Mouse (Mus musculus): ENCODE measurements at regions not wholly inside any gene's neighbourhood (a gene's known extent, or its start where the extent isn't known, plus 50 kb on each side); places are given as distances from the start of the nearest gene placed in this dataset.

DNA sequence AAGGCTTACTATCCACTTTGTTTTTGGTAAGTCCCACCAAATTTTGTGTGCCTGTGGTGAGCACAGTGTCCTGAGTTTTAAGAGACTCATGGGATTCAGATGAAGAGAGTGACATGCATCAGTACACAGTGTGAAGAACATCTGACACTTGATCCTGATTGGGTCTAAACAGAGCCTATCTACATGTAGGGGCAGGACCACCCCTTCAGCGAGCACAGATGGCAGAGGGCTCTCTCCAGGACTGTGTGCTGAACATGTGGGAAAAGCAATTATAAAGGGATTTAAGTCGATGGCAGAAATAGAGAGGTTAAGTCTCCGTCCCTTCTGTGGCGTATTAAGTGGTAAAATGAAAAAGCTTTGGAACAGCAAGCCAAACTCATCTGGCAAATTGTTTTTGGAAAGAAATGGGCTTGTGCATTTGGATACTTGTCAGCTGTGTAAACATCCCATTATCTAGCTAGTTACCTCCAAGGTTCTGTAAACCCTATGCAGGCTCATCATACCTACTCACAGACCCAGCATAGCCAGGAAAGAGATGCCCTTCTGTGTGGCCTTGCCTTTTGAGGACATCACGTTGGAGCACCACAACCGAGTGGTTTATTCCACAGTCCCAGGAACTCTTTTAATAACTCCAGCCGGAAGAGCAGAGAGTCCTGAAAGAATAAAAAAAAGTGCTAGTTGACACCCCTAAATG lies 381.3 kb upstream of the Cdh11 start:
- no peaks in the 10 kb centered on the region for H3K9me3 ChIP-seq (ENCODE audit: control insufficient read depth, low read length)
- H3K4me2 ChIP-seq (ENCODE audit: low read depth, low read length), result no peak overlapping the region
- H3K36me3 ChIP-seq (ENCODE audit: control insufficient read depth, insufficient read depth, low read length), result no peaks in the 10 kb centered on the region
- H3K9ac ChIP-seq (ENCODE audit: low read depth, low read length), result no peak overlapping the region
- WGBS, result 35% methylated on average over 7 of the region's 7 CpGs
- no peak overlapping the region for H3K27ac ChIP-seq (replicated peaks; ENCODE audit: low read depth, low read length)
- DNase-seq (ENCODE audit: low spot score), result peak; percentile 40
- H3K4me1 ChIP-seq (ENCODE audit: control insufficient read depth, insufficient read depth, low read length), result no peaks in the 10 kb centered on the region
- H3K4me3 ChIP-seq (ENCODE audit: low read depth, low read length), result no peak overlapping the region
- no peaks in the 10 kb centered on the region for H3K27me3 ChIP-seq (replicated peaks; ENCODE audit: control insufficient read depth, insufficient read depth, low read length)
- ATAC-seq (ENCODE audit: low read depth), result peak; percentile 63; the same call in 1 of the 2 replicates

GRCm38 (mm10) chr8:103173313-103173712 lies 387.9 kb upstream of the Cdh11 start:
- WGBS, result 86% methylated on average over 3 of the region's 3 CpGs
- no peaks in the 10 kb centered on the region for H3K36me3 ChIP-seq (ENCODE audit: control insufficient read depth, insufficient read depth, low read length)
- no peak overlapping the region for H3K4me2 ChIP-seq (ENCODE audit: low read depth, low read length)
- DNase-seq (ENCODE audit: low spot score) (no peak), ATAC-seq (ENCODE audit: low read depth) (no peak)
- H3K27me3 ChIP-seq (replicated peaks; ENCODE audit: control insufficient read depth, insufficient read depth, low read length), result no peaks in the 10 kb centered on the region
- H3K4me3 ChIP-seq (ENCODE audit: low read depth, low read length), result no peak overlapping the region
- no peak overlapping the region for H3K9ac ChIP-seq (ENCODE audit: low read depth, low read length)
- H3K27ac ChIP-seq (replicated peaks; ENCODE audit: low read depth, low read length), result no peak overlapping the region
- no peaks in the 10 kb centered on the region for H3K9me3 ChIP-seq (ENCODE audit: control insufficient read depth, low read length)
- H3K4me1 ChIP-seq (ENCODE audit: control insufficient read depth, insufficient read depth, low read length), result no peaks in the 10 kb centered on the region

DNA sequence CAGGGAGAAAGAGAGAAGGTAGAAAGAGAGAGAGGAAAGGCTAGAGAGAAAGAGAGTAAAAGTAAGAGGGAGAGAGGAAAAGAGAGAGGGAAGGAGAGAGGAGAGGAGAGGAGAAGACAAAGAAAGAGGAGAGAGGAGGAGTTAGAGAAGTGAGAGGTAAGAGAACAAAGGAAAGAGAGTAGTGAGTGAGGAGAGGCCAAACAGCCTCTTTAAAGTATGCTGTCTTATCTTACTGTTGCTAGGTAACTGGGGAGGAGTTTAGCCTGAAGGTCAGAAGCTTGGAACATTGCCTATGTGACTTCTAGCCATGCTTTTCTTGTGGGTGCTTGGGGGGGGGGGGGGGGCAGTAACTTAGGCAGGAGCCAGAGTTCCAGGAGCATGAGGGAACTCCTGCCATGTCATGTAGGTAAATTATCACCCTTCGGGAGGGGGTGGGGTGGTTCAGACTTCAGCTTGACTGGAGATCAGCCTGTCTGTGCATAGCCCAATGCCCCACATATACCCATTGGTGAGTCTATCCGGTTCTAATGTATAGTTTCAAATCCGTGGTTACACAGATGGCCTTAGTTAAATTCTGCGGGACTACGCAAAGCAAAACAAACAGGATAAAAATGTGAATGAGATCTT lies 388.5 kb upstream of the Cdh11 start:
- DNase-seq (ENCODE audit: low spot score), result peak; percentile 26

GRCm38 (mm10) chr8:103180661-103181060 lies 395.2 kb upstream of the Cdh11 start:
- no peak overlapping the region for H3K9ac ChIP-seq (ENCODE audit: low read depth, low read length)
- no peaks in the 10 kb centered on the region for H3K9me3 ChIP-seq (ENCODE audit: control insufficient read depth, low read length)
- H3K4me3 ChIP-seq (ENCODE audit: low read depth, low read length), result no peak overlapping the region
- H3K27ac ChIP-seq (replicated peaks; ENCODE audit: low read depth, low read length), result no peak overlapping the region
- no peaks in the 10 kb centered on the region for H3K4me1 ChIP-seq (ENCODE audit: control insufficient read depth, insufficient read depth, low read length)
- DNase-seq (ENCODE audit: low spot score) (no peak), ATAC-seq (ENCODE audit: low read depth) (no peak)
- no peak overlapping the region for H3K4me2 ChIP-seq (ENCODE audit: low read depth, low read length)
- H3K27me3 ChIP-seq (replicated peaks; ENCODE audit: control insufficient read depth, insufficient read depth, low read length), result no peaks in the 10 kb centered on the region
- no peaks in the 10 kb centered on the region for H3K36me3 ChIP-seq (ENCODE audit: control insufficient read depth, insufficient read depth, low read length)

More for the DNA sequence above, 388.5 kb upstream of the Cdh11 start:
- H3K4me2 ChIP-seq (ENCODE audit: low read depth, low read length), result no peak overlapping the region
- no peak overlapping the region for H3K4me3 ChIP-seq (ENCODE audit: low read depth, low read length)
- no peaks in the 10 kb centered on the region for H3K27me3 ChIP-seq (replicated peaks; ENCODE audit: control insufficient read depth, insufficient read depth, low read length)
- no peak overlapping the region; the same call in 1 of the 2 replicates for H3K27ac ChIP-seq (replicated peaks; ENCODE audit: low read depth, low read length)
- 48% methylated on average over 5 of the region's 5 CpGs for WGBS
- H3K9me3 ChIP-seq (ENCODE audit: control insufficient read depth, low read length), result no peaks in the 10 kb centered on the region
- no peak for ATAC-seq (ENCODE audit: low read depth)
- H3K36me3 ChIP-seq (ENCODE audit: control insufficient read depth, insufficient read depth, low read length), result no peaks in the 10 kb centered on the region
- no peaks in the 10 kb centered on the region for H3K4me1 ChIP-seq (ENCODE audit: control insufficient read depth, insufficient read depth, low read length)
- H3K9ac ChIP-seq (ENCODE audit: low read depth, low read length), result no peak overlapping the region

DNA sequence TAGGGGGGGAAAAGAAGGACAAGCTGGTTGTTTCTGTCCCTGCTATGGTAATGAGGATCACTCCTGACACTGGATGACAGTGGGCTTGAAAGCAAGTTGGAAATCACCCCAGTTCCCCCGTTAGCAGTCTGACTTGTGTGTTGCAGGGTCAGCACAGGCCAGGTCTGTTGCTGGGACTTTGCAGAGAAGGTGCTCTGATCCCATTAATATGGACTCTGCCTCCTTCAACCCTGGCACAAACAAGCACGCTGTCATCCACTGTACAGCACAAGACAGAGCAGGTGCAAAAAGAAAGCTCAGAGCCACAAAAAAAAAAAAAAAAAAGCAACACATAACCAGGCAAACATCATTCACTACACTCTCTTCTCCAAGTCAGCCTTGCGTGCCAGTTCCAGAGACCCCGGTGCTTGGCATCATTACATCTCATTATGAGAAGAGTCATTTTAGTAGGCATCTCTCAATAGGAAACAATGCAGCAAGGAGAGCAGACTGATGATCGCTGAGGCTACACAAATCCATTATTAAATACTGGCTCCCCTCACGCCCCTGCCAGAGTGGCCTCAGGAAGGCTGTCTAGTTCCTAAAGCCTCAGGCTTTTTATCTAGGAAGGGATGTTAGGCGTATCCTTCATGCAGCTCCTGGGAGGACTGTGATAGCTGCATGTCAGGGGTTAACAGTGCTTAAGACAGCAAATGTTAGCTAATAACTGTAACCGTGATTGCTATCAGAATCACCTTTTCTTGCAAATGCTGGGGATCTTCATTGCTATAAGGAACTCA lies 403.5 kb upstream of the Cdh11 start:
- Histone ChIP-seq H3K27me3 (replicated peaks; ENCODE audit: control insufficient read depth, insufficient read depth, low read length) (no peaks in the 10 kb centered on the region), H3K4me2 (ENCODE audit: low read depth, low read length) (no peak overlapping the region), H3K4me1 (ENCODE audit: control insufficient read depth, insufficient read depth, low read length) (no peaks in the 10 kb centered on the region), H3K9me3 (ENCODE audit: control insufficient read depth, low read length) (no peaks in the 10 kb centered on the region; the same call in 1 of the 2 replicates), H3K36me3 (ENCODE audit: control insufficient read depth, insufficient read depth, low read length) (no peaks in the 10 kb centered on the region), H3K27ac (replicated peaks; ENCODE audit: low read depth, low read length) (no peak overlapping the region), H3K9ac (ENCODE audit: low read depth, low read length) (no peak overlapping the region), H3K4me3 (ENCODE audit: low read depth, low read length) (no peak overlapping the region)
- no peak for ATAC-seq (ENCODE audit: low read depth)
- 70% methylated on average over 8 of the region's 8 CpGs for WGBS
- no peak for DNase-seq (ENCODE audit: low spot score)

DNA sequence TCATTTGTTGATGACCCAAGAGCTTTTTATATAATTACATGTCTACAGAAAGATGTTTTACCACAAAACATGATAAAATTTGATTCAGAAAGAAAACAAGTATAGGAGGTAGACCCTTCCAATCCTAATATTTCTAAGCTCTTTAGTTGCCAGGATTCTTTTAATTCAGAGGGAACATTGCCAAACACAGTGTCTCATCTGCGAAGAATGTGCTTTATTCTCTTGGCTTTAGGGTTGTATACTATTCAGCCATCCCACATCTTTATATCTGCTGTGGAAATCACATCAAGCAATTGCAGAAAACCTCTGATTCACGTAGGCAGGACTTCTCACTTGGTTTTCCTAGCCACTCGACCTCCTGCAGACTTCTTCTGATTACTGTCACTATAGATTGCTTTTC lies 412.8 kb upstream of the Cdh11 start:
- no peak for DNase-seq (ENCODE audit: low spot score)

DNA sequence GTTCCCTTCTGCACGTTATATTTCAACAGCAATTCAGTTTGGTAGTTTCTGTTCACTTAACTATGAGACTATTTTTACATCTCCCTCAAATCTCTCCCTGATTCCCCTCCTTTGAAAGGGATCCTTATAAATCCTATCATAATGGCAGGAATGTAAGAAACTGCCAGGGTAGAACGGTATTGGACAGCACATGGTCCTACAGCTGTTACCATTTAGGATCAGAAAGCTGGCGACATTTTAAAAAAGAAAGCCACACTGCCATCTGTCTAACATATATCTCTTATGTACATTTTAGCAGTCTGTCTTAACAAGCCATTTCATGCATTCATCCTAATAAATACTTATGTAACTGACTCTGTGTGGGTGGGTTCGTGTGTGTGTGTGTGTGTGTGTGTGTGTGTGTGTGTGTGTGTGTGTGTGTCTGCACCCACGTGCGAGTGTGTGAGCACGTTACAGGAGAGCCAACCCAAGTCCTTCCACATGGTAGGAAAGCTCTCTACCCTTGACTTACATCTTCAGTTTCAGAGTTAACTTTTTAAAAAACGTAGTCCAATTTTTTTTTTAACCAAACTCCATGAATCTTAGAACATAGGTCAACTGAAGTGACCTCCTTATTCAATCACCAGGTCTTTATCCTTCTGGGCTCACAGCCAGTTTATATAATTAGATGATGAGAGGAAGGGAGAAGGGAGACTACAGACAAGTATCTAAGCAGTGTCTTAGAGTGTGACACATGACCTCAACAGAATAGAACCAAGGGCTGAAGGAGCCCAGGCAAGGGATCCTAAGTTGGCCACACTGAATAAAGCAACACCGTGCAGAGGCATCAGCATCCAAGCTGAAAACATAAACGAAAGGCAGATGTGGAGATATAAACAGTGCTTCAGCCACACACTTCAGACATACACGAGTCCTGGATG lies 414.5 kb upstream of the Cdh11 start:
- no peaks in the 10 kb centered on the region for H3K36me3 ChIP-seq (ENCODE audit: control insufficient read depth, insufficient read depth, low read length)
- no peak overlapping the region for H3K4me2 ChIP-seq (ENCODE audit: low read depth, low read length)
- H3K4me3 ChIP-seq (ENCODE audit: low read depth, low read length), result no peak overlapping the region
- H3K4me1 ChIP-seq (ENCODE audit: control insufficient read depth, insufficient read depth, low read length), result peaks cover 11% of the 10 kb centered on the region
- H3K9ac ChIP-seq (ENCODE audit: low read depth, low read length), result no peak overlapping the region
- ATAC-seq (ENCODE audit: low read depth) (peak; percentile 71), DNase-seq (ENCODE audit: low spot score) (peak; percentile 87)
- H3K9me3 ChIP-seq (ENCODE audit: control insufficient read depth, low read length), result no peaks in the 10 kb centered on the region
- no peaks in the 10 kb centered on the region for H3K27me3 ChIP-seq (replicated peaks; ENCODE audit: control insufficient read depth, insufficient read depth, low read length)
- H3K27ac ChIP-seq (replicated peaks; ENCODE audit: low read depth, low read length), result peak overlapping the region; percentile 54
- WGBS, result 33% methylated on average over 11 of the region's 11 CpGs

More for the DNA sequence above, 412.8 kb upstream of the Cdh11 start:
- Histone ChIP-seq H3K4me3 (ENCODE audit: low read depth, low read length) (no peak overlapping the region), H3K9me3 (ENCODE audit: control insufficient read depth, low read length) (no peaks in the 10 kb centered on the region; the same call in 1 of the 2 replicates), H3K4me2 (ENCODE audit: low read depth, low read length) (no peak overlapping the region), H3K36me3 (ENCODE audit: control insufficient read depth, insufficient read depth, low read length) (no peaks in the 10 kb centered on the region), H3K4me1 (ENCODE audit: control insufficient read depth, insufficient read depth, low read length) (peaks cover 11% of the 10 kb centered on the region), H3K27me3 (replicated peaks; ENCODE audit: control insufficient read depth, insufficient read depth, low read length) (no peaks in the 10 kb centered on the region), H3K9ac (ENCODE audit: low read depth, low read length) (no peak overlapping the region), H3K27ac (replicated peaks; ENCODE audit: low read depth, low read length) (no peak overlapping the region)
- 55% methylated on average over 3 of the region's 3 CpGs for WGBS
- no peak for ATAC-seq (ENCODE audit: low read depth)

DNA sequence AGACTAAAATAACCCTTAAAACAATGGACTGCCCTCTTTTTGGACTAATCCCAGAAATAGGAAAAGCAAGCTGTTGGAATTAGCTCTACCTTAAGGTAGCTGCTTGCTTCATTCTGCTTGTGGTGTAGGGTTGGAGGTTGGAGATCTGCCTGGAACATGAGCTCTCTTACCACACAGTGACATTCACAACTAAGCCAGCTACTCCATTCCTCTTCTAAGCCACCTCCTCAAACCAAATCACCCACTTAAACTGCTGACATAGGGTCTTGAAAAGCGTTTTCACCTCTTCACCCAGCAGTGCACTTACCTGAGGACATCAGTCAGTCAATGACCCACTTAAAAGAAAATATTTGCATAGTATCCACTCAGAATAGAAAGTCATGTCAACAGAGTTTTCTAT lies 418.3 kb upstream of the Cdh11 start:
- Histone ChIP-seq H3K4me1 (ENCODE audit: control insufficient read depth, insufficient read depth, low read length) (peaks cover 10% of the 10 kb centered on the region), H3K9ac (ENCODE audit: low read depth, low read length) (no peak overlapping the region), H3K36me3 (ENCODE audit: control insufficient read depth, insufficient read depth, low read length) (no peaks in the 10 kb centered on the region), H3K27ac (replicated peaks; ENCODE audit: low read depth, low read length) (no peak overlapping the region), H3K27me3 (replicated peaks; ENCODE audit: control insufficient read depth, insufficient read depth, low read length) (no peaks in the 10 kb centered on the region), H3K4me3 (ENCODE audit: low read depth, low read length) (no peak overlapping the region), H3K9me3 (ENCODE audit: control insufficient read depth, low read length) (no peaks in the 10 kb centered on the region), H3K4me2 (ENCODE audit: low read depth, low read length) (no peak overlapping the region)
- DNase-seq (ENCODE audit: low spot score), result no peak
- ATAC-seq (ENCODE audit: low read depth), result no peak
- WGBS, result 80% methylated on average over 1 of the region's 1 CpGs
